Mouse (Mus musculus) spleen, adult 10 weeks (tissue): ENCODE results near the gene Dmp1. TPM values are rescaled to one million over a fixed set of nuclear protein-coding genes. Genes with fewer than 3 reads are reported as not detected.

Experiments used
- polyA plus RNA-seq: library from polyadenylated mRNA; stranded (reverse); fragments of 350-450 nt; fragmentation: Illumina TruSeq; extraction: RNeasy Lipid Tissue Mini Kit (QIAGEN cat#74804); gene quantifications from one replicate; pipeline ENCODE4 v1.2.3, GENCODE M21; 2015; ENCODE audit warnings: low replicate concordance; ENCODE audit not compliant: insufficient read depth

Dmp1 gene
- 0.15 TPM for polyA plus RNA-seq

GRCm38 (mm10) chr5:104202351-104202750, at the start of gene Dmp1:
Gene Dmp1 (plus strand): TSS chr5:104202613.

GRCm38 (mm10) chr5:104170412-104170811, 32.0 kb upstream of the Dmp1 start, which contains the start of gene Dspp:
Gene Dspp (plus strand): TSS chr5:104170712.

Other genes with a start within 250 kb of the Dmp1 start
- gene Hsd17b13, start 225.2 kb upstream of the Dmp1 start, polyA plus RNA-seq = 0.18 TPM
- 69.0 TPM for gene Hsd17b11, start 180.7 kb upstream of the Dmp1 start, polyA plus RNA-seq
- gene Nudt9, start 156.3 kb upstream of the Dmp1 start, polyA plus RNA-seq = 36.2 TPM
- not detected for gene Gm17660, start 125.0 kb upstream of the Dmp1 start, polyA plus RNA-seq
- 80.1 TPM for gene Sparcl1, start 88.9 kb upstream of the Dmp1 start, polyA plus RNA-seq
- gene Dspp, start 31.9 kb upstream of the Dmp1 start, polyA plus RNA-seq = not detected
- not detected for gene Ibsp, start 96.6 kb downstream of the Dmp1 start, polyA plus RNA-seq
- gene Mepe, start 122.7 kb downstream of the Dmp1 start, polyA plus RNA-seq = not detected
- gene Spp1, start 232.5 kb downstream of the Dmp1 start, polyA plus RNA-seq = 0.84 TPM